Comparison of ENCODE assay signal across 8 mouse cellular contexts in genomic region chr14:30825021-30825475, GRCm38 (mm10). TPM values are rescaled to one million over a fixed set of nuclear protein-coding genes. Genes with fewer than 3 reads are reported as not detected.
A peak's percentile ranks its signal among the peaks of the same experiment; 100 is the strongest.
DNase-seq lines count a peak whose midpoint lies in the region; ATAC-seq lines count a peak whose summit lies in the region.

No protein-coding gene starts in this region.

- ATAC-seq in kidney, embryonic 15.5 days (replicated peaks; ENCODE audit: low FRiP score): peak; percentile 27; the same call in 1 of the 2 replicates
- ATAC-seq in embryonic facial prominence, embryonic 14.5 days (ENCODE audit: low read depth): no peak
- no peak; the same call in 1 of the 2 replicates for ATAC-seq in hindbrain, embryonic 16.5 days
- peak; percentile 19; the same call in 1 of the 2 replicates for ATAC-seq in midbrain, embryonic 16.5 days

- H3K36me3 ChIP-seq in kidney, embryonic 15.5 days: peaks cover 2% of the 10 kb centered on the region; the same call in 1 of the 2 replicates
- H3K36me3 ChIP-seq in embryonic facial prominence, embryonic 14.5 days (ENCODE audit: control insufficient read depth, insufficient read depth, low read length): no peaks in the 10 kb centered on the region
- no peaks in the 10 kb centered on the region for H3K36me3 ChIP-seq in hindbrain, embryonic 16.5 days (ENCODE audit: control insufficient read depth, insufficient read depth, low read length)
- no peaks in the 10 kb centered on the region for H3K36me3 ChIP-seq in midbrain, embryonic 16.5 days (ENCODE audit: control insufficient read depth, insufficient read depth, low read length)

- no peak overlapping the region for H3K9ac ChIP-seq in kidney, embryonic 15.5 days
- H3K9ac ChIP-seq in embryonic facial prominence, embryonic 14.5 days (ENCODE audit: low read depth, low read length): no peak overlapping the region; the same call in 1 of the 2 replicates
- H3K9ac ChIP-seq in hindbrain, embryonic 16.5 days (ENCODE audit: low read depth, low read length): peak overlapping the region; percentile 82
- H3K9ac ChIP-seq in midbrain, embryonic 16.5 days (ENCODE audit: low read depth, low read length): peak overlapping the region; percentile 87; the same call in 1 of the 2 replicates

- H3K4me2 ChIP-seq in kidney, embryonic 15.5 days: peak overlapping the region; percentile 78
- H3K4me2 ChIP-seq in embryonic facial prominence, embryonic 14.5 days (ENCODE audit: low read depth, low read length): peak overlapping the region; percentile 73
- peak overlapping the region; percentile 84 for H3K4me2 ChIP-seq in hindbrain, embryonic 16.5 days (ENCODE audit: low read length)
- peak overlapping the region; percentile 70 for H3K4me2 ChIP-seq in midbrain, embryonic 16.5 days (ENCODE audit: low read length)

- 27% methylated on average over 5 of the region's 5 CpGs for WGBS in kidney, embryonic 15.5 days
- WGBS in embryonic facial prominence, embryonic 14.5 days: 21% methylated on average over 5 of the region's 5 CpGs
- WGBS in hindbrain, embryonic 16.5 days: 34% methylated on average over 5 of the region's 5 CpGs
- 27% methylated on average over 5 of the region's 5 CpGs for WGBS in midbrain, embryonic 16.5 days

- peak overlapping the region; percentile 97 for H3K4me3 ChIP-seq in kidney, embryonic 15.5 days (replicated peaks)
- H3K4me3 ChIP-seq in embryonic facial prominence, embryonic 14.5 days (ENCODE audit: low read depth, low read length): peak overlapping the region; percentile 85
- H3K4me3 ChIP-seq in hindbrain, embryonic 16.5 days (ENCODE audit: low read length): peak overlapping the region; percentile 68
- H3K4me3 ChIP-seq in midbrain, embryonic 16.5 days (ENCODE audit: low read depth, low read length): peak overlapping the region; percentile 79

- no peaks in the 10 kb centered on the region for H3K27me3 ChIP-seq in kidney, embryonic 15.5 days
- no peaks in the 10 kb centered on the region for H3K27me3 ChIP-seq in embryonic facial prominence, embryonic 14.5 days (replicated peaks; ENCODE audit: control insufficient read depth, insufficient read depth, low read length)
- H3K27me3 ChIP-seq in hindbrain, embryonic 16.5 days (replicated peaks; ENCODE audit: control insufficient read depth, insufficient read depth, low read length): no peaks in the 10 kb centered on the region
- no peaks in the 10 kb centered on the region for H3K27me3 ChIP-seq in midbrain, embryonic 16.5 days (ENCODE audit: control insufficient read depth, insufficient read depth, low read depth, low read length)

- no peaks in the 10 kb centered on the region for H3K9me3 ChIP-seq in kidney, embryonic 15.5 days (replicated peaks)
- no peaks in the 10 kb centered on the region for H3K9me3 ChIP-seq in embryonic facial prominence, embryonic 14.5 days (ENCODE audit: control insufficient read depth, low read length)
- H3K9me3 ChIP-seq in hindbrain, embryonic 16.5 days (ENCODE audit: control insufficient read depth, low read length): no peaks in the 10 kb centered on the region
- no peaks in the 10 kb centered on the region for H3K9me3 ChIP-seq in midbrain, embryonic 16.5 days (replicated peaks; ENCODE audit: control insufficient read depth, low read length, poor library complexity, severe bottlenecking)

- DNase-seq in kidney, postnatal 10 days: no peak
- no peak for DNase-seq in embryonic facial prominence, embryonic 14.5 days (ENCODE audit: low spot score)
- no peak for DNase-seq in adrenal gland, postnatal 10 days
- no peak for DNase-seq in adipocyte (ENCODE audit: low spot score)
- DNase-seq in gastrocnemius, adult 18-20 months (ENCODE audit: low spot score): no peak

- peaks cover 39% of the 10 kb centered on the region for H3K4me1 ChIP-seq in kidney, embryonic 15.5 days
- H3K4me1 ChIP-seq in embryonic facial prominence, embryonic 14.5 days (ENCODE audit: control insufficient read depth, insufficient read depth, low read length): peaks cover 22% of the 10 kb centered on the region
- H3K4me1 ChIP-seq in hindbrain, embryonic 16.5 days (ENCODE audit: control insufficient read depth, insufficient read depth, low read depth, low read length): peaks cover 13% of the 10 kb centered on the region
- H3K4me1 ChIP-seq in midbrain, embryonic 16.5 days (ENCODE audit: control insufficient read depth, insufficient read depth, low read length): peaks cover 20% of the 10 kb centered on the region

- peak overlapping the region; percentile 88 for H3K27ac ChIP-seq in kidney, embryonic 15.5 days
- H3K27ac ChIP-seq in embryonic facial prominence, embryonic 14.5 days (replicated peaks; ENCODE audit: low read depth, low read length): peak overlapping the region; percentile 85; the same call in 1 of the 2 replicates
- H3K27ac ChIP-seq in hindbrain, embryonic 16.5 days (ENCODE audit: low read depth, low read length): no peak overlapping the region
- no peak overlapping the region for H3K27ac ChIP-seq in midbrain, embryonic 16.5 days (ENCODE audit: low read length)

RNA-seq across cellular contexts. Expression of gene Tmem110, which starts 0.3 kb away (rescaled TPM):
- 25.8 and 26.3 TPM in 2 replicates for polyA plus RNA-seq in kidney, embryonic 15.5 days (2015; fragmentation: Nextera tagmentation; extraction: Ambion mirVana)
- 28.2 and 28.3 TPM in 2 replicates for polyA plus RNA-seq in embryonic facial prominence, embryonic 14.5 days (2014; fragmentation: Nextera tagmentation; extraction: Ambion mirVana)
- polyA plus RNA-seq in hindbrain, embryonic 16.5 days (2015; fragmentation: Nextera tagmentation; extraction: Ambion mirVana): 19.6 and 21.9 TPM in 2 replicates
- polyA plus RNA-seq in midbrain, embryonic 16.5 days (2015; fragmentation: Nextera tagmentation; extraction: Ambion mirVana): 22.3 and 22.9 TPM in 2 replicates
- total RNA-seq in adrenal gland, postnatal 10 days (2021): 10 to 100 TPM; 23.2 to 27.1 TPM
- total RNA-seq in gastrocnemius, adult 18-20 months (2021): 10 to 100 TPM in 1 of 2 experiments, 1 to 10 TPM in 1; 5.9 to 10.2 TPM

RNA-seq across cellular contexts. Expression of gene Mustn1, which starts 54.0 kb away (rescaled TPM):
- polyA plus RNA-seq in kidney, embryonic 15.5 days (2015; fragmentation: Nextera tagmentation; extraction: Ambion mirVana): 5.0 and 5.3 TPM in 2 replicates
- 37.2 and 43.6 TPM in 2 replicates for polyA plus RNA-seq in embryonic facial prominence, embryonic 14.5 days (2014; fragmentation: Nextera tagmentation; extraction: Ambion mirVana)
- 1.3 and 2.6 TPM in 2 replicates for polyA plus RNA-seq in hindbrain, embryonic 16.5 days (2015; fragmentation: Nextera tagmentation; extraction: Ambion mirVana)
- polyA plus RNA-seq in midbrain, embryonic 16.5 days (2015; fragmentation: Nextera tagmentation; extraction: Ambion mirVana): 0.51 and 0.68 TPM in 2 replicates
- 10 to 100 TPM; 11.1 to 11.6 TPM for total RNA-seq in adrenal gland, postnatal 10 days (2021)
- total RNA-seq in gastrocnemius, adult 18-20 months (2021): 100 to 1,000 TPM in 1 of 2 experiments, 10 to 100 TPM in 1; 81.2 to 174 TPM

Comparison
In these comparisons a context has a peak if more than half of its experiments do, and no peak if none do; other contexts are left out.
1. ATAC-seq: peak in kidney, embryonic 15.5 days (single experiment) and midbrain, embryonic 16.5 days (single experiment); none in embryonic facial prominence, embryonic 14.5 days (single experiment) and hindbrain, embryonic 16.5 days (single experiment).
2. H3K27ac ChIP-seq: peak in kidney, embryonic 15.5 days (single experiment) and embryonic facial prominence, embryonic 14.5 days (single experiment); none in hindbrain, embryonic 16.5 days (single experiment) and midbrain, embryonic 16.5 days (single experiment).
3. H3K9ac ChIP-seq: peak in hindbrain, embryonic 16.5 days (single experiment) and midbrain, embryonic 16.5 days (single experiment); none in kidney, embryonic 15.5 days (single experiment) and embryonic facial prominence, embryonic 14.5 days (single experiment).
4. Peak in every context shown above with its lines, with median percentiles within 50 percentile points of each other: H3K4me2 ChIP-seq and H3K4me3 ChIP-seq.